Mouse (Mus musculus): ENCODE measurements around the gene Myo3b. TPM values are rescaled to one million over a fixed set of nuclear protein-coding genes. Genes with fewer than 3 reads are reported as not detected.

The Myo3b gene
- polyA plus RNA-seq, 1 experiment, result 0.14 TPM

DNA sequence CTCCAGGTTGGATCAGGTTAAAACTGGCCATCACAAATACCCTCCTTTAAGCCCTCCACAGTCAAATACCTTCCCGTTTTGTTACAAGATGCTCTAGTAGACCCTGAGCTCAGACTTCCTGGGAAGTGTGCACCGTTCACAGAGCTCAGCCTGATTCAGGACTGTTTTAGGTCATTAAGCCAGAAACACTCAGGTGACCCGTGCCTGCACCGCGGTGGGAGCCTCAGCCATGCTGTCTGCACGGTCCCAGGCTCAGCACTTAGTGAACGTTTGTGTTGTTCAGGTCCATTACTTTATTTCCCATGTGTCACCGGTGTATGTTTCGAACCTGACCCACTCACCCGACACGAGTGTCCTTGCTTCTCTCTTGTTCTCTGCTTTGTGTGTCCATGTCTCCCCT lies 288.7 kb downstream of the Myo3b start:
- Histone ChIP-seq H3K27me3 (ENCODE audit: control insufficient read depth, insufficient read depth, low read length) (no peaks in the 10 kb centered on the region), H3K36me3 (ENCODE audit: control insufficient read depth, insufficient read depth, low read length) (no peaks in the 10 kb centered on the region), H3K4me3 (ENCODE audit: control insufficient read depth, low read depth, low read length) (no peak overlapping the region), H3K27ac (ENCODE audit: control insufficient read depth, insufficient read depth, low read depth, low read length) (no peak overlapping the region), H3K4me1 (ENCODE audit: control insufficient read depth, insufficient read depth, low read length) (no peaks in the 10 kb centered on the region)
- TF ChIP-seq POLR2A (IDR thresholded peaks at IDR 0.05; ENCODE audit: control insufficient read depth, low read depth, low read length) (no peak), CTCF (IDR thresholded peaks at IDR 0.05; ENCODE audit: control insufficient read depth, insufficient read depth, insufficient replicate concordance, low read depth, low read length) (no peak)

- no peak overlapping the region for H3K4me3 ChIP-seq (ENCODE audit: control insufficient read depth, low read depth, low read length)
- H3K36me3 ChIP-seq (ENCODE audit: control insufficient read depth, insufficient read depth, low read length), result no peaks in the 10 kb centered on the region
- no peak for TF ChIP-seq CTCF (IDR thresholded peaks at IDR 0.05; ENCODE audit: control insufficient read depth, insufficient read depth, insufficient replicate concordance, low read depth, low read length)
- TF ChIP-seq POLR2A (IDR thresholded peaks at IDR 0.05; ENCODE audit: control insufficient read depth, low read depth, low read length), result no peak
- H3K4me1 ChIP-seq (ENCODE audit: control insufficient read depth, insufficient read depth, low read length), result no peaks in the 10 kb centered on the region
- no peaks in the 10 kb centered on the region for H3K27me3 ChIP-seq (ENCODE audit: control insufficient read depth, insufficient read depth, low read length)
- no peak overlapping the region for H3K27ac ChIP-seq (ENCODE audit: control insufficient read depth, insufficient read depth, low read depth, low read length)
Observed at GRCm38 (mm10) chr2:70332905-70333304, 294.0 kb downstream of the Myo3b start.

DNA sequence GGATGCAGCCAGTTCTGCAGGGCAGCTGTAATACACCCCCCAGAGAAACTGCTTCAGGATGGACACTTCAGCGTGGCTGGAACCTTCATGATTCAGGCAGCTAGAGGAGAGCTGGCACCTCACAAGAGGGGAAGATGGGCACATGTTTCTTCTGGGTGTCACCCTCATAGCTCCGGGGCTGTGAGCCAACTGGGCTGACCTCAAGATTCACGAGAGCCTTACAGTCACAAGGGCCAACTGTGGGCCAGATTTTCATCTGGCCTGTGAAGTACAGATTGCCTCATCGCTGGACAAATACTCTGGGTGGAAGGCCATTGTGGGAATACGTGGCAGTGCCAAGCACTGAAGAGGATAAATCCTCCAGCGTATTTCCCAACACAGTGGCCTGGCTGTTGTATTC lies 294.6 kb downstream of the Myo3b start:
- TF ChIP-seq POLR2A (IDR thresholded peaks at IDR 0.05; ENCODE audit: control insufficient read depth, low read depth, low read length), result no peak
- TF ChIP-seq CTCF (IDR thresholded peaks at IDR 0.05; ENCODE audit: control insufficient read depth, insufficient read depth, insufficient replicate concordance, low read depth, low read length), result no peak
- Histone ChIP-seq H3K4me3 (ENCODE audit: control insufficient read depth, low read depth, low read length) (no peak overlapping the region), H3K27ac (ENCODE audit: control insufficient read depth, insufficient read depth, low read depth, low read length) (no peak overlapping the region), H3K27me3 (ENCODE audit: control insufficient read depth, insufficient read depth, low read length) (no peaks in the 10 kb centered on the region), H3K36me3 (ENCODE audit: control insufficient read depth, insufficient read depth, low read length) (no peaks in the 10 kb centered on the region), H3K4me1 (ENCODE audit: control insufficient read depth, insufficient read depth, low read length) (no peaks in the 10 kb centered on the region)

- no peaks in the 10 kb centered on the region for H3K36me3 ChIP-seq (ENCODE audit: control insufficient read depth, insufficient read depth, low read length)
- no peak overlapping the region for H3K4me3 ChIP-seq (ENCODE audit: control insufficient read depth, low read depth, low read length)
- H3K27me3 ChIP-seq (ENCODE audit: control insufficient read depth, insufficient read depth, low read length), result no peaks in the 10 kb centered on the region
- TF ChIP-seq CTCF (IDR thresholded peaks at IDR 0.05; ENCODE audit: control insufficient read depth, insufficient read depth, insufficient replicate concordance, low read depth, low read length), result no peak
- H3K4me1 ChIP-seq (ENCODE audit: control insufficient read depth, insufficient read depth, low read length), result no peaks in the 10 kb centered on the region
- H3K27ac ChIP-seq (ENCODE audit: control insufficient read depth, insufficient read depth, low read depth, low read length), result no peak overlapping the region
Observed at GRCm38 (mm10) chr2:70336551-70336950, 297.6 kb downstream of the Myo3b start.

DNA sequence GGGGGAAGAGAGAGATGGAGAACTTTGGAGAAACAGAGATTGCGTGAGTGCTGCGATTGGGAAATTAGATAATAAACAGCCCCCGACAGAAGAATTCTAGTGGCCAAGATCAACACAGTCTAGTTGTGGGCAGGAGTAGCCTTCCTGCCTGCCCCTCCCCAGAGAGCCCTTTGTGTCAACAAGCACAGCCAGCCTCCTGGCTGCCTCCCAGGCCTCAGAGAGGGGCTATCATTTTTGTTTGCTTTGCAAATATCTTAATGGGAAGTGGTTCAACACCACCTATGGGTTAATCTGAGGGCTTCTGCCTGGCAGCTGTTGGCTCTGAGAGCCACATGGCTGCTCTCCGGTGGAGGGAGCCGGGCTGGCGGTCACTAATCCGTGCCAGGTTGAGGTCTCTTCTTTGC lies 298.3 kb downstream of the Myo3b start:
- Histone ChIP-seq H3K36me3 (ENCODE audit: control insufficient read depth, insufficient read depth, low read length) (no peaks in the 10 kb centered on the region), H3K4me3 (ENCODE audit: control insufficient read depth, low read depth, low read length) (no peak overlapping the region), H3K4me1 (ENCODE audit: control insufficient read depth, insufficient read depth, low read length) (no peaks in the 10 kb centered on the region), H3K27me3 (ENCODE audit: control insufficient read depth, insufficient read depth, low read length) (no peaks in the 10 kb centered on the region), H3K27ac (ENCODE audit: control insufficient read depth, insufficient read depth, low read depth, low read length) (no peak overlapping the region)
- TF ChIP-seq CTCF (IDR thresholded peaks at IDR 0.05; ENCODE audit: control insufficient read depth, insufficient read depth, insufficient replicate concordance, low read depth, low read length), result no peak
- no peak for TF ChIP-seq POLR2A (IDR thresholded peaks at IDR 0.05; ENCODE audit: control insufficient read depth, low read depth, low read length)

DNA sequence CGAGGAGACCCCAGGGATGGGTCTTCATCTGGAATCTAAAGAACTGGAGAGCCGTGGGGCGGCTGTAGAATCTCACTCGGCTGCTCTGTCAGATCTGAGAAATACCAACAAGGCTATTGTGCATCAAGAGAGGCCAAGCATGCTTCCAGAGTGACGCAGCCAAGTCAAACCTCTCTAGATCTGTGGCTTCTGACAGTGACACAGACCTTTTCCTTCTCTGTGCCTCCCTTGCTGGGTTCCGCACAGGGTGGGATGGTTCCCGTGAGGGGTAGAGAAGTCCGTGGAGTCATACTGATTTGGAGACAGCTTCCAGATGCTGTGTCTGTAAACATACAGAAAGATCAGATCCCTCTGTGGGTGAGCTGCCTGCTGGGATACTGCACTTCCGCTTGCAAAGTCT lies 298.9 kb downstream of the Myo3b start:
- Histone ChIP-seq H3K27ac (ENCODE audit: control insufficient read depth, insufficient read depth, low read depth, low read length) (no peak overlapping the region), H3K4me3 (ENCODE audit: control insufficient read depth, low read depth, low read length) (no peak overlapping the region), H3K4me1 (ENCODE audit: control insufficient read depth, insufficient read depth, low read length) (no peaks in the 10 kb centered on the region), H3K36me3 (ENCODE audit: control insufficient read depth, insufficient read depth, low read length) (no peaks in the 10 kb centered on the region), H3K27me3 (ENCODE audit: control insufficient read depth, insufficient read depth, low read length) (no peaks in the 10 kb centered on the region)
- no peak for TF ChIP-seq CTCF (IDR thresholded peaks at IDR 0.05; ENCODE audit: control insufficient read depth, insufficient read depth, insufficient replicate concordance, low read depth, low read length)
- TF ChIP-seq POLR2A (IDR thresholded peaks at IDR 0.05; ENCODE audit: control insufficient read depth, low read depth, low read length), result no peak

DNA sequence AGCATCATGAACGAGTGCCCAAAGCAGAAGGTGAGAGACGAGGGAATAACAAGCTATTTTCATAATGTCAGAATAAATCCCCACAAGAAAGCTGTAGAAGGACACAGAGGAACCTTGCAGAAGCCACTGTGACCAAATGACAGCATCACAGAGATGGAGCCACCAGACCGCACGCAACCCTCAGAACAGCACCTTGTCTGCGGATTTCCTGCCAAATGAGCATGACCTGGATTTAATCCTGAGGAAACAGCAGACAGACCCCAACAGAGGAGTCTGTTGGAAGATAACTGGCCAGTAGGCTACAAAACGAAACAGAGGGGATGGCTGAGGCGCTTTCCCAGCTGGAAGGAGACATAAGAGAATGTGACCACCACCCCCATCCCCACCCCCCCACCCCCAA lies 300.1 kb downstream of the Myo3b start:
- no peaks in the 10 kb centered on the region for H3K4me1 ChIP-seq (ENCODE audit: control insufficient read depth, insufficient read depth, low read length)
- no peaks in the 10 kb centered on the region for H3K27me3 ChIP-seq (ENCODE audit: control insufficient read depth, insufficient read depth, low read length)
- no peak overlapping the region for H3K27ac ChIP-seq (ENCODE audit: control insufficient read depth, insufficient read depth, low read depth, low read length)
- no peak overlapping the region for H3K4me3 ChIP-seq (ENCODE audit: control insufficient read depth, low read depth, low read length)
- no peaks in the 10 kb centered on the region for H3K36me3 ChIP-seq (ENCODE audit: control insufficient read depth, insufficient read depth, low read length)
- TF ChIP-seq CTCF (IDR thresholded peaks at IDR 0.05; ENCODE audit: control insufficient read depth, insufficient read depth, insufficient replicate concordance, low read depth, low read length) (no peak), POLR2A (IDR thresholded peaks at IDR 0.05; ENCODE audit: control insufficient read depth, low read depth, low read length) (no peak)

DNA sequence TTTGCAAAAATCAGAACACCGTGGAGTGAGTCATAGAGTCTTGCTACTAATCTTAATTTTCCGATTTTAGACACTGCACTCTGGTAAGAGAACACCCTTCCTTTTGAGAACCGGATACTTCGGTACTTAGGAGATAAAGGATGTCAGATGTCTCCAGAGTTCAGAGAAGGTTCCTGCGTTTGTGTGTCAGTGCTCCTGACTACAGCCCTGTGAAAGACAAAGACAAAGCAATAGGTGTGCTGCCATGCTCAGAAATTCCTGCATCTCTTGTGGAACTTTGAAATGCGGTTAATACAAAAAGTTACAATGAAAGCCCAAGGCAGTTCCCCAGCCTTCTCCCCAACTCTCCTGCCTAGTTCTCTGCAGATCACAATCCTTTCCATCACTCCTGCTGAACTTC lies 300.6 kb downstream of the Myo3b start:
- Histone ChIP-seq H3K27ac (ENCODE audit: control insufficient read depth, insufficient read depth, low read depth, low read length) (no peak overlapping the region), H3K27me3 (ENCODE audit: control insufficient read depth, insufficient read depth, low read length) (no peaks in the 10 kb centered on the region), H3K36me3 (ENCODE audit: control insufficient read depth, insufficient read depth, low read length) (no peaks in the 10 kb centered on the region), H3K4me3 (ENCODE audit: control insufficient read depth, low read depth, low read length) (no peak overlapping the region), H3K4me1 (ENCODE audit: control insufficient read depth, insufficient read depth, low read length) (no peaks in the 10 kb centered on the region)
- no peak for TF ChIP-seq POLR2A (IDR thresholded peaks at IDR 0.05; ENCODE audit: control insufficient read depth, low read depth, low read length)
- no peak for TF ChIP-seq CTCF (IDR thresholded peaks at IDR 0.05; ENCODE audit: control insufficient read depth, insufficient read depth, insufficient replicate concordance, low read depth, low read length)
